Mouse (Mus musculus) CH12.LX (cell line): Measurements from ENCODE around the gene Arih1.

Experiments
- CTCF ChIP-seq, 2 experiments: IDR thresholded peaks in 1 of 2; conservative IDR thresholded peaks in 1 of 2; 2 replicates each; pipeline ENCODE4 v1.5.1; 2011 to 2012; ENCODE audit warnings: low read depth in 2 of 2, low read length in 2 of 2, improper control_type of control experiment in 1 of 2, inconsistent platforms in 1 of 2, mild to moderate bottlenecking in 1 of 2, moderate library complexity in 1 of 2
- ELF1 ChIP-seq: IDR thresholded peaks from 2 replicates; pipeline ENCODE4 v1.6.1; 2014; ENCODE audit warnings: low read depth, mild to moderate bottlenecking, inconsistent platforms, low read length, improper control_type of control experiment

DNA sequence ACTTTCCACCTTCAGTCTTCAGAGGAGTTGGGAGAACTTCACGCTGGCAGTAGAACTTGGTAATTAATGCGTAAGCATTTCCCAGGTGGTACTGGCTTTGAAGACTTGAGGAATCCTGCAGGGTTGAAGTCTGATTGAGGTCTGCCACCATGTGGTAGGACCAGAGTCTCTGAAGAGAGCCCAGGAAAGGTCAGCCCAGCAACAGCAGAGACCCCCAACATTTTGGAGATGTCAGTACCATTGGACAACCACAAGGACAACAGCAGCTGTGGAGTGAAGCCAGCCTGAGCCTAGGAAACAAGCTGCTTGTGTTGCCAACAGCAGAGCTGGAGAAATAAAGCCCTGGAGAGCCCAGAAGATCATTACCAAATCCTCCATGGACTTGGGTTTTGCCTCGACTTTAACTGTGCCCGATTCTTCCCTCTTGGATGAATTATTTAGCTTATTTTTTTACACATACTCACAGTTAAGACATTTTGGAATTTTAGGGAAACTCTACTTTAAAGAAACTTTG is 27.4 kb downstream of the Arih1 start:
- TF ChIP-seq ELF1: no peak
- TF ChIP-seq CTCF (conservative IDR thresholded peaks at IDR 0.05 in 1 of 2, IDR thresholded peaks at IDR 0.05 in 1 of 2; ENCODE audit: low read depth in 2 of 2, low read length in 2 of 2): no peak
